Mouse (Mus musculus): ENCODE data around the gene Ncor2. TPM values are rescaled to one million over a fixed set of nuclear protein-coding genes. Genes with fewer than 3 reads are reported as not detected.

The Ncor2 gene
- 23.6 and 24.3 TPM in 2 replicates for polyA plus RNA-seq (2014; fragmentation: Nextera tagmentation; extraction: Ambion mirVana)

DNA sequence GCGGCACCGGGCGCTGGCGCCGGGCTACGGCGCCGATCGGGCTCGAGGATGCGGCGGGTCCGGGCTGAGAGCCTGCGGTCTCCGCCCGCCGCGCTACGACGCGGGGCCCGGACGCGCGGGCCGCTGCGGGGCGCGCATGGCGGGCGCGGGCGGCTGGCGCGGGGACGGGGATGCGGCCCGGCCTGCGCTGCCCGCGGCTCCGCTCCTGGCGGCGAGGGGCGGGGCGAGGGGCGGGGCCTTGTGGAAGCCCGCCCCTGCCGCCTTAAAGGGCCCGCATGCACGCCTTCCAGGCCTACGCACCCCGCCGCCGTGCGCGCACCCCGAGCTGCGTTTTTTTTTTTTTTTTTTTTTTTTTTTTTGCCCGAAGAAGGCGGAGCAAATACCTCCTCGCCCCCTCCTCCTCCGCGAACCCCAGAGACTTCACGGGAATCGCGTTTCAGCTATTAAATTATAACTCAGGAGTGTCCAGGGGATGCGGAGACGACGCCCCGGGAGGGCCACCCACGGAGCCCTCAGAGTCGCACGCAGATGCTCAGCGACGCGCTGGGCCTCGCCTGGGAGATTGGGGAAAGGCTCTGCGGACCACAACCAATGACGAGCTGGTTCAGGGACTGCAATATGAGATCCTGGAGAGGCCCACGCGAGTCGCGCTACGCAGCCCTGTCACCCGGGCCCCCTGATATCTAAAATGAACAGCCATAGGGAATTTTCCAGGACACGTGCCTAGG, at the start of gene Ncor2:
Ncor2 (minus strand) TSS at position 213 of the 728 bp plus-strand sequence.
- Histone ChIP-seq H3K4me2 (ENCODE audit: low read depth, severe bottlenecking) (peak within 1 kb of the TSS; percentile 88), H3K4me3 (ENCODE audit: low read depth, low read length) (peak within 1 kb of the TSS; percentile 82), H3K36me3 (ENCODE audit: control insufficient read depth, insufficient read depth, low read length) (no peaks in the 10 kb centered on the region), H3K27me3 (ENCODE audit: control insufficient read depth, insufficient read depth, low read length) (no peaks in the 10 kb centered on the region), H3K27ac (replicated peaks; ENCODE audit: low read depth, low read length) (peak within 1 kb of the TSS; percentile 81), H3K4me1 (ENCODE audit: control insufficient read depth, insufficient read depth, low read length) (peaks cover 36% of the 10 kb centered on the region), H3K9me3 (ENCODE audit: control insufficient read depth, low read length) (no peaks in the 10 kb centered on the region), H3K9ac (ENCODE audit: low read length) (peak within 1 kb of the TSS; percentile 87)
- peak; percentile 80 for DNase-seq (ENCODE audit: low spot score)
- WGBS = under 1% methylated on average over 51 of the region's 87 CpGs
- peak; percentile 61 for ATAC-seq (ENCODE audit: insufficient number of reproducible peaks, low FRiP score, low TSS enrichment, low read depth)

DNA sequence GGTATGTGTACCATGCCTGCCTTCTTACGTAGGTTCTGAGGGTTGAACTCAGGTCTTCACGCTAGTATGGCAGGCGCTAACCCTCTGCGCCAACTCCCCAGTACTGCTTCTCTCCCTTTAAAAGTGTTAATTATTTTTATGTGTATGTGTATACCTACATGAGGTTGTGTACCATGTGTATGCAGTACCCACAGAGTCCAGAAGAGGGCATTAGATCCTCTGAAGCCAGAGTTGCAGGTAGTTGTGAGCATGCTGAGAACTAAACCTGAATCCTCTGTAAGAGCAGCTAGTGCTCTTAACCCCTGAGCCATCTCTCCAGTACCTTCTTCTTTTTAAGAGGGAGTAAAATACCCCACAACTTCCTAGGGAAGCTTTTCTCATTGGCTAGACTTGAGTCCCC, 48.7 kb upstream of the Ncor2 start:
- 97% methylated on average over 4 of the region's 4 CpGs for WGBS
- no peak for DNase-seq (ENCODE audit: low spot score)
- no peak overlapping the region for H3K4me2 ChIP-seq (ENCODE audit: low read depth, severe bottlenecking)

DNA sequence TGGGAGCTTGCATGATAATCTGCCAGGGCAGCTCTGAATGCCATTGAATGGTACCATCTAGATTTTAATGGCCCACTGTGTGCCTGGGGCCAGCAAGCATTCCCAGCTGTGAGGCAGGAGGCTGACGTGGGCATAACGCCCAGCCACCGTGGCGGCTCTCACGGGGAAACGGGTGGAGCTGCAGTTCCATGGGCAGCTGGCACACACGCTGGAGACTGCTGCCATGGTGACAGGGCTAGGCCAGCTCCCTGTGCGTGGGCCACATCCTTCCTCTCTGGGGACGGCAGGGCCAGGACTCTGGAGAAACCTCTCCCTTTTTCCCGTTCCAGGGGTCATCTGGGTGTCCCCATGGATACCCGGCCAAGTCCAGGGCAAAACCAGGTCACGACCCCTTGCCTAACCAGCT, 47.2 kb upstream of the Ncor2 start:
- Histone ChIP-seq H3K9me3 (ENCODE audit: control insufficient read depth, low read length) (peaks cover 5% of the 10 kb centered on the region; the same call in 1 of the 2 replicates), H3K27me3 (ENCODE audit: control insufficient read depth, insufficient read depth, low read length) (no peaks in the 10 kb centered on the region), H3K4me3 (ENCODE audit: low read depth, low read length) (no peak overlapping the region), H3K27ac (replicated peaks; ENCODE audit: low read depth, low read length) (no peak overlapping the region), H3K36me3 (ENCODE audit: control insufficient read depth, insufficient read depth, low read length) (no peaks in the 10 kb centered on the region), H3K9ac (ENCODE audit: low read length) (no peak overlapping the region), H3K4me2 (ENCODE audit: low read depth, severe bottlenecking) (no peak overlapping the region), H3K4me1 (ENCODE audit: control insufficient read depth, insufficient read depth, low read length) (no peaks in the 10 kb centered on the region)
- ATAC-seq (ENCODE audit: insufficient number of reproducible peaks, low FRiP score, low TSS enrichment, low read depth) (no peak), DNase-seq (ENCODE audit: low spot score) (no peak)
- 69% methylated on average over 12 of the region's 12 CpGs for WGBS

More for the DNA sequence above, 48.7 kb upstream of the Ncor2 start:
- no peak for ATAC-seq (ENCODE audit: insufficient number of reproducible peaks, low FRiP score, low TSS enrichment, low read depth)
- H3K4me1 ChIP-seq (ENCODE audit: control insufficient read depth, insufficient read depth, low read length) = no peaks in the 10 kb centered on the region
- no peak overlapping the region for H3K4me3 ChIP-seq (ENCODE audit: low read depth, low read length)
- H3K9me3 ChIP-seq (ENCODE audit: control insufficient read depth, low read length) = peaks cover 5% of the 10 kb centered on the region; the same call in 1 of the 2 replicates
- H3K27ac ChIP-seq (replicated peaks; ENCODE audit: low read depth, low read length) = no peak overlapping the region
- no peak overlapping the region for H3K9ac ChIP-seq (ENCODE audit: low read length)
- H3K36me3 ChIP-seq (ENCODE audit: control insufficient read depth, insufficient read depth, low read length) = no peaks in the 10 kb centered on the region
- no peaks in the 10 kb centered on the region for H3K27me3 ChIP-seq (ENCODE audit: control insufficient read depth, insufficient read depth, low read length)

DNA sequence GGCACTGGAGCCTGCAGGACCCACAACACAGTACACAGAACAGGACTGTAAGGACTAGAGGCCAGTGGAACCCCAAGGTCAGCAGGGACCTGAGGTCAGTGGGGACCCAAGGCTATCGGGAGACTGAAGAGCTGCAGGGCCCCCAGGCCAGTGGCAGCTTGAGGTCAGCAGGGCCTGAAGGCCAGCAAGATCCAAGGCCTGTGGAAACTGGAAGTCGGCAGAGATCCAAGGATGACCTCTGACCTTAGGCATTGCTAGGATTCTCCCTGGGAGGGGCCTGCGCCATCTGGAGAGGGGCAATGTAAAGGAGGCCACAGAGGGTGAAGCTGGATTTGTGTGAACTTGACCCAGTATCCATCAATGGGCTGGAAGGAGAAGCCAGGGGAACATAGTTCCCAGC, 45.9 kb upstream of the Ncor2 start:
- 4% methylated on average over 3 of the region's 3 CpGs for WGBS

DNA sequence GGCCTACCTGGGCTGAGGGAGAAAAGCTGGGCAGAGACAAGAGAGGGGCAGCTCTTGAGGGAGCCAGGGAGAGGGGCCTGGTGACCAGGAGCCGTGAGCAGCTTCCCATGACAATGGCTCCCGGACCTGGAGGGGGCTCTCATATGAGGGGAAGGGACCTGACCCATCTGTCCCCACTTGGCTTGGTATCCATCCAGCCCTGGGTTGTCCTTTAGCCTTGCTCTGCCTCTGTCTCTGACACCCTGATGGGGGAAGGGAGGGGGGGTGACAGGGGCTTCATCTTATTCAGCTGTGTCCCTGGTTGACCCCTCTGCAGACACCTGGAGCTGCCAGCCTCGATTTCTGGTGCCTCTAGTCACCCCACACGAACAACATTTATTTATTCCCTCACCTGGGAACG, 44.9 kb upstream of the Ncor2 start:
- 54% methylated on average over 5 of the region's 5 CpGs for WGBS
- peaks cover 5% of the 10 kb centered on the region; the same call in 1 of the 2 replicates for H3K9me3 ChIP-seq (ENCODE audit: control insufficient read depth, low read length)
- no peak overlapping the region for H3K27ac ChIP-seq (replicated peaks; ENCODE audit: low read depth, low read length)
- no peak for ATAC-seq (ENCODE audit: insufficient number of reproducible peaks, low FRiP score, low TSS enrichment, low read depth)
- DNase-seq (ENCODE audit: low spot score) = no peak
- H3K27me3 ChIP-seq (ENCODE audit: control insufficient read depth, insufficient read depth, low read length) = no peaks in the 10 kb centered on the region
- H3K4me2 ChIP-seq (ENCODE audit: low read depth, severe bottlenecking) = no peak overlapping the region
- H3K4me3 ChIP-seq (ENCODE audit: low read depth, low read length) = no peak overlapping the region
- no peaks in the 10 kb centered on the region for H3K36me3 ChIP-seq (ENCODE audit: control insufficient read depth, insufficient read depth, low read length)
- no peaks in the 10 kb centered on the region for H3K4me1 ChIP-seq (ENCODE audit: control insufficient read depth, insufficient read depth, low read length)
- H3K9ac ChIP-seq (ENCODE audit: low read length) = no peak overlapping the region

More for the DNA sequence above, 45.9 kb upstream of the Ncor2 start:
- Histone ChIP-seq H3K27me3 (ENCODE audit: control insufficient read depth, insufficient read depth, low read length) (no peaks in the 10 kb centered on the region), H3K9ac (ENCODE audit: low read length) (no peak overlapping the region), H3K4me1 (ENCODE audit: control insufficient read depth, insufficient read depth, low read length) (no peaks in the 10 kb centered on the region), H3K4me2 (ENCODE audit: low read depth, severe bottlenecking) (no peak overlapping the region), H3K4me3 (ENCODE audit: low read depth, low read length) (no peak overlapping the region), H3K9me3 (ENCODE audit: control insufficient read depth, low read length) (peaks cover 5% of the 10 kb centered on the region; the same call in 1 of the 2 replicates), H3K27ac (replicated peaks; ENCODE audit: low read depth, low read length) (no peak overlapping the region), H3K36me3 (ENCODE audit: control insufficient read depth, insufficient read depth, low read length) (no peaks in the 10 kb centered on the region)
- DNase-seq (ENCODE audit: low spot score) (no peak), ATAC-seq (ENCODE audit: insufficient number of reproducible peaks, low FRiP score, low TSS enrichment, low read depth) (no peak)

DNA sequence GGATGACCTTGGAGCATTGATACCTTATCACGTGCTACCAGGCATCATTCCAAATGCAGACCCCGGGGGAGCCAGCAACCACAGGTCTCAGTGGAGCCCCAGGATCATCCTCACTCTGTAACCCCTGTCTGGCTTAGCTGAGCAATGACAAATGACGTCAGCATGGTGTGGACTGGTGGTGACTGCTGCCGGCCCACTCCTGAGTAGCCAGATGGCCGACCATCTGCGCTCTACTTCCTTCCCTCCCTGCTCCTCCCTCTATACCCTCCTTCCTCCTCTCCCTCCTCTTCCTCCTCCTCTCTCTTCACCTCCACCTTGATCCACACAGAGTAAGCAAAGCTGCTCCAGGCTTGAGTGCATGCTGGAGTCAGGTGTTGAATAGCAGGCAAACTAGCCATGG, 43.7 kb upstream of the Ncor2 start:
- DNase-seq (ENCODE audit: low spot score) (no peak), ATAC-seq (ENCODE audit: insufficient number of reproducible peaks, low FRiP score, low TSS enrichment, low read depth) (no peak)
- no peaks in the 10 kb centered on the region for H3K27me3 ChIP-seq (ENCODE audit: control insufficient read depth, insufficient read depth, low read length)
- H3K27ac ChIP-seq (replicated peaks; ENCODE audit: low read depth, low read length) = no peak overlapping the region
- peaks cover 4% of the 10 kb centered on the region; the same call in 1 of the 2 replicates for H3K9me3 ChIP-seq (ENCODE audit: control insufficient read depth, low read length)
- no peaks in the 10 kb centered on the region for H3K4me1 ChIP-seq (ENCODE audit: control insufficient read depth, insufficient read depth, low read length)
- H3K4me2 ChIP-seq (ENCODE audit: low read depth, severe bottlenecking) = no peak overlapping the region
- no peaks in the 10 kb centered on the region for H3K36me3 ChIP-seq (ENCODE audit: control insufficient read depth, insufficient read depth, low read length)
- H3K9ac ChIP-seq (ENCODE audit: low read length) = no peak overlapping the region
- WGBS = 50% methylated on average over 6 of the region's 6 CpGs
- H3K4me3 ChIP-seq (ENCODE audit: low read depth, low read length) = no peak overlapping the region

DNA sequence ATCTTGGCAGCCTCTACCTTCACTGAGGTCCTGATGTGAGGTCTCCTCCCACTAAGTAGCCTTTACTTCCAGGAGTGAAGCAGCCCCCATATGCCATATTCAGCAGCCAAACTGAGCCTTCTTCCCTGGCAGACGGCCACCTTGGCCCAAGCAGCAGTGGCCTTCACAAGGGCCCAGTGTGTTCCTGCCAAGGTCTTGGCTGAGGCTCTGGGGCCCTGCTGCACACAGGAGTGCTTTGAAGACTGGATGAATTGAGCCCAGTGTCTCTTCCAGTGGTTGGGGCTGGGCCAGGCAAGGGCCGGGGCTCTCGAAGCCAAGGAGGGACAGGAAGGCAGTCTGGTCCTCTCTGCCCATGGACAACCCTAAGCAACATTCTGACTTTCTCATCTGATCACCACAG, 42.8 kb upstream of the Ncor2 start:
- DNase-seq (ENCODE audit: low spot score) (no peak), ATAC-seq (ENCODE audit: insufficient number of reproducible peaks, low FRiP score, low TSS enrichment, low read depth) (no peak)
- Histone ChIP-seq H3K27ac (replicated peaks; ENCODE audit: low read depth, low read length) (no peak overlapping the region), H3K36me3 (ENCODE audit: control insufficient read depth, insufficient read depth, low read length) (no peaks in the 10 kb centered on the region), H3K9me3 (ENCODE audit: control insufficient read depth, low read length) (no peaks in the 10 kb centered on the region), H3K4me1 (ENCODE audit: control insufficient read depth, insufficient read depth, low read length) (no peaks in the 10 kb centered on the region), H3K4me3 (ENCODE audit: low read depth, low read length) (no peak overlapping the region), H3K27me3 (ENCODE audit: control insufficient read depth, insufficient read depth, low read length) (no peaks in the 10 kb centered on the region), H3K9ac (ENCODE audit: low read length) (no peak overlapping the region), H3K4me2 (ENCODE audit: low read depth, severe bottlenecking) (no peak overlapping the region)
- 91% methylated on average over 3 of the region's 3 CpGs for WGBS

DNA sequence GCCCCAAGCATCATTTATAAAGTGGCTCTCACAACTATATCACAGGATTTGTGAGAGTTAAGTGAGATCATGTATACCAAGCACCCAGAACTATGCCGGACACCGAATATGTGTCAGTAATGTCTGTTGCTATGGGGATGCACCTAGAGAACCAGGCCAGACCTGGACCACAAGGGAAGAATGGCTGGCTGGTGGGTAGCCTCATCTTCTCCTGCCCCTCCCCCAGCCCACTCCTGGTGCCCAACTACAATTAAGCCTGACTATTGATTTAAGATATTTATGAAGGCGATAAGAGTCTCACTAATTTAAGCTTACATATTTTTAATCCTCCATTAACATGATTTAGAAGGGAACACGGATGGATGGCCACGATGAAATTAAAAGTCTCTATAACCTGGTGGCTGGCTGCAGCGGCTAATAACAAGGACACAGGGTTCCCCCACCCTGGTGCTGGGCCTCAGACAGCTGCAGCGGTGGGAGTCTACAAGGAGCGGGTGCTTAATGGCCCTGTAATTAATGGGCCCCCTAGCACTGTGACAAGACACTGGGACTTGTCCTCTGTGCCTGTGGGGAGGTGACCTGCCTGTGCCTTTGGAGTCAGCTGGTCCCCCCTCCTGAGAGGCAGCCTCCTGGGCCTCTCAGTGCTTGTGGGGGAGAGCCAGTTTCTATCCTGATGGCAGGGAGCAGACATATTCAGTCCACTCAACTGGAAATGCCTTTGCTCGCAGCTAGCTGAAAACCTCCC, 38.6 kb upstream of the Ncor2 start:
- DNase-seq (ENCODE audit: low spot score) (no peak), ATAC-seq (ENCODE audit: insufficient number of reproducible peaks, low FRiP score, low TSS enrichment, low read depth) (no peak)
- H3K4me1 ChIP-seq (ENCODE audit: control insufficient read depth, insufficient read depth, low read length) = peaks cover 11% of the 10 kb centered on the region
- no peaks in the 10 kb centered on the region for H3K27me3 ChIP-seq (ENCODE audit: control insufficient read depth, insufficient read depth, low read length)
- no peak overlapping the region for H3K27ac ChIP-seq (replicated peaks; ENCODE audit: low read depth, low read length)
- H3K4me2 ChIP-seq (ENCODE audit: low read depth, severe bottlenecking) = no peak overlapping the region
- H3K9ac ChIP-seq (ENCODE audit: low read length) = no peak overlapping the region
- no peaks in the 10 kb centered on the region for H3K9me3 ChIP-seq (ENCODE audit: control insufficient read depth, low read length)
- no peak overlapping the region for H3K4me3 ChIP-seq (ENCODE audit: low read depth, low read length)
- H3K36me3 ChIP-seq (ENCODE audit: control insufficient read depth, insufficient read depth, low read length) = no peaks in the 10 kb centered on the region
- WGBS = 69% methylated on average over 9 of the region's 9 CpGs
